Mouse (Mus musculus) liver, embryonic 14.5 days (tissue): ENCODE data around the gene Ndufb8.

ENCODE experiments used
- CTCF ChIP-seq: IDR thresholded peaks from 2 replicates; pipeline ENCODE4 v1.5.1; 2016; ENCODE audit warnings: antibody characterized with exemption, low read depth, control low read depth
- EP300 ChIP-seq: IDR thresholded peaks from 2 replicates; pipeline ENCODE4 v1.6.1; 2016; ENCODE audit warnings: antibody characterized with exemption, low read depth

GRCm38 (mm10) chr19:44588036-44588435 is 32.8 kb upstream of the Ndufb8 start:
- TF ChIP-seq CTCF (no peak), EP300 (no peak)
